In genomic region chr5:139364260-139364910, GRCm38 (mm10) we compare ENCODE assay signal across 8 mouse cellular contexts. TPM values are rescaled to one million over a fixed set of nuclear protein-coding genes. Genes with fewer than 3 reads are reported as not detected.
DNase-seq lines count a peak whose midpoint lies in the region; ATAC-seq lines count a peak whose summit lies in the region.

No protein-coding gene starts in this region.

- DNase-seq in CD4-positive helper T cell, adult 2 months (ENCODE audit: low read depth, low spot score) = peak; percentile 78
- peak; percentile 72 for DNase-seq in c-Kit-negative CD71-positive TER-119-positive erythroid progenitor cells, embryonic 14.5 days (ENCODE audit: low read depth, low spot score)
- DNase-seq in forebrain, embryonic 11.5 days (ENCODE audit: low spot score) = peak; percentile 92
- DNase-seq in kidney, postnatal 36 days = peak; percentile 91 to 97
- peak; percentile 84 for DNase-seq in neural tube, embryonic 11.5 days (ENCODE audit: low spot score)

- H3K4me2 ChIP-seq in forebrain, embryonic 11.5 days (ENCODE audit: low read depth, low read length, severe bottlenecking) = no peak overlapping the region
- H3K4me2 ChIP-seq in heart, embryonic 16.5 days (ENCODE audit: low read depth, low read length) = no peak overlapping the region
- H3K4me2 ChIP-seq in liver, embryonic 15.5 days = peak overlapping the region; percentile 43
- no peak overlapping the region for H3K4me2 ChIP-seq in neural tube, embryonic 11.5 days (ENCODE audit: low read depth)
- H3K4me2 ChIP-seq in stomach, embryonic 16.5 days (ENCODE audit: low read depth, low read length) = no peak overlapping the region; the same call in 1 of the 2 replicates

- no peaks in the 10 kb centered on the region for H3K9me3 ChIP-seq in forebrain, embryonic 11.5 days (ENCODE audit: control insufficient read depth, low read length)
- no peaks in the 10 kb centered on the region for H3K9me3 ChIP-seq in heart, embryonic 16.5 days (replicated peaks; ENCODE audit: control insufficient read depth, low read length)
- H3K9me3 ChIP-seq in liver, embryonic 15.5 days (replicated peaks) = no peaks in the 10 kb centered on the region
- H3K9me3 ChIP-seq in neural tube, embryonic 11.5 days (ENCODE audit: control insufficient read depth, low read length) = no peaks in the 10 kb centered on the region
- no peaks in the 10 kb centered on the region for H3K9me3 ChIP-seq in stomach, embryonic 16.5 days (replicated peaks; ENCODE audit: control insufficient read depth, low read length)

- H3K27me3 ChIP-seq in forebrain, embryonic 11.5 days (ENCODE audit: control insufficient read depth, insufficient read depth, low read length) = no peaks in the 10 kb centered on the region
- no peaks in the 10 kb centered on the region for H3K27me3 ChIP-seq in heart, embryonic 16.5 days (ENCODE audit: control insufficient read depth, insufficient read depth, low read length)
- no peaks in the 10 kb centered on the region for H3K27me3 ChIP-seq in liver, embryonic 15.5 days
- H3K27me3 ChIP-seq in neural tube, embryonic 11.5 days (ENCODE audit: control insufficient read depth, insufficient read depth, low read length) = no peaks in the 10 kb centered on the region
- H3K27me3 ChIP-seq in stomach, embryonic 16.5 days (ENCODE audit: control insufficient read depth, insufficient read depth, low read length) = no peaks in the 10 kb centered on the region

- peak overlapping the region; percentile 23; the same call in 1 of the 2 replicates for H3K9ac ChIP-seq in forebrain, embryonic 11.5 days (ENCODE audit: low read length)
- peak overlapping the region; percentile 30 for H3K9ac ChIP-seq in heart, embryonic 16.5 days (ENCODE audit: low read length)
- 0 out of 2 replicates have a peak overlapping the region, but pooled peaks have one; percentile 7 for H3K9ac ChIP-seq in liver, embryonic 15.5 days
- H3K9ac ChIP-seq in neural tube, embryonic 11.5 days (ENCODE audit: low read length) = peak overlapping the region; percentile 24
- H3K9ac ChIP-seq in stomach, embryonic 16.5 days (ENCODE audit: low read length) = peak overlapping the region; percentile 60

- no peak overlapping the region for H3K4me3 ChIP-seq in forebrain, embryonic 11.5 days (ENCODE audit: low read depth, low read length)
- H3K4me3 ChIP-seq in heart, embryonic 16.5 days (ENCODE audit: low read length) = no peak overlapping the region
- H3K4me3 ChIP-seq in liver, embryonic 15.5 days (replicated peaks) = no peak overlapping the region
- no peak overlapping the region for H3K4me3 ChIP-seq in neural tube, embryonic 11.5 days (ENCODE audit: low read depth, low read length)
- no peak overlapping the region for H3K4me3 ChIP-seq in stomach, embryonic 16.5 days (replicated peaks; ENCODE audit: low read length)

- no peak overlapping the region for H3K27ac ChIP-seq in forebrain, embryonic 11.5 days (ENCODE audit: low read depth, low read length)
- H3K27ac ChIP-seq in heart, embryonic 16.5 days (ENCODE audit: low read length) = peak overlapping the region; percentile 36
- H3K27ac ChIP-seq in liver, embryonic 15.5 days (replicated peaks) = peak overlapping the region; percentile 82
- 0 out of 2 replicates have a peak overlapping the region, but pooled peaks have one; percentile 20 for H3K27ac ChIP-seq in neural tube, embryonic 11.5 days (ENCODE audit: low read depth, low read length)
- H3K27ac ChIP-seq in stomach, embryonic 16.5 days (ENCODE audit: low read length) = peak overlapping the region; percentile 40; the same call in 1 of the 2 replicates

- H3K36me3 ChIP-seq in forebrain, embryonic 11.5 days (ENCODE audit: control insufficient read depth, insufficient read depth, low read length) = no peaks in the 10 kb centered on the region
- no peaks in the 10 kb centered on the region for H3K36me3 ChIP-seq in heart, embryonic 16.5 days (ENCODE audit: control insufficient read depth, insufficient read depth)
- H3K36me3 ChIP-seq in liver, embryonic 15.5 days (replicated peaks) = no peaks in the 10 kb centered on the region
- no peaks in the 10 kb centered on the region; the same call in 1 of the 2 replicates for H3K36me3 ChIP-seq in neural tube, embryonic 11.5 days (ENCODE audit: control insufficient read depth, insufficient read depth, low read length)
- no peaks in the 10 kb centered on the region for H3K36me3 ChIP-seq in stomach, embryonic 16.5 days (ENCODE audit: control insufficient read depth, insufficient read depth, low read length)

- WGBS in forebrain, embryonic 11.5 days = 37% methylated on average over 12 of the region's 12 CpGs
- WGBS in heart, embryonic 16.5 days = 28% methylated on average over 12 of the region's 12 CpGs
- 20% methylated on average over 12 of the region's 12 CpGs for WGBS in liver, embryonic 15.5 days (ENCODE audit: insufficient replicate concordance)
- WGBS in neural tube, embryonic 11.5 days = 45% methylated on average over 12 of the region's 12 CpGs
- 25% methylated on average over 12 of the region's 12 CpGs for WGBS in stomach, embryonic 16.5 days

- peaks cover 3% of the 10 kb centered on the region; the same call in 1 of the 2 replicates for H3K4me1 ChIP-seq in forebrain, embryonic 11.5 days (replicated peaks; ENCODE audit: control insufficient read depth, insufficient read depth, low read length)
- peaks cover 11% of the 10 kb centered on the region for H3K4me1 ChIP-seq in heart, embryonic 16.5 days (ENCODE audit: control insufficient read depth, insufficient read depth, low read length)
- peaks cover 55% of the 10 kb centered on the region for H3K4me1 ChIP-seq in liver, embryonic 15.5 days (replicated peaks)
- H3K4me1 ChIP-seq in neural tube, embryonic 11.5 days (ENCODE audit: control insufficient read depth, insufficient read depth, low read length) = peaks cover 3% of the 10 kb centered on the region; the same call in 1 of the 2 replicates
- H3K4me1 ChIP-seq in stomach, embryonic 16.5 days (ENCODE audit: control insufficient read depth, insufficient read depth, low read length) = peaks cover 12% of the 10 kb centered on the region

- peak; percentile 52; the same call in 1 of the 2 replicates for ATAC-seq in forebrain, embryonic 11.5 days (replicated peaks; ENCODE audit: low FRiP score)
- peak; percentile 47 for ATAC-seq in heart, embryonic 16.5 days (replicated peaks; ENCODE audit: extremely low read depth, insufficient read depth, low FRiP score)
- peak; percentile 49 for ATAC-seq in liver, embryonic 15.5 days (ENCODE audit: insufficient read depth)
- ATAC-seq in neural tube, embryonic 11.5 days (ENCODE audit: insufficient read depth, low FRiP score, low TSS enrichment) = no peak
- peak; percentile 69 for ATAC-seq in stomach, embryonic 16.5 days (ENCODE audit: insufficient read depth, low FRiP score)

RNA-seq across cellular contexts. Expression of gene Cyp2w1, which starts 12.0 kb away (rescaled TPM):
- not detected in 2 replicates for polyA plus RNA-seq in forebrain, embryonic 11.5 days (2014; fragmentation: Nextera tagmentation; extraction: Ambion mirVana)
- polyA plus RNA-seq in heart, embryonic 16.5 days (2015; fragmentation: Nextera tagmentation; extraction: Ambion mirVana) = not detected in 2 replicates
- not detected in 2 replicates for polyA plus RNA-seq in liver, embryonic 15.5 days (2015; fragmentation: Nextera tagmentation; extraction: Ambion mirVana)
- not detected in 2 replicates for polyA plus RNA-seq in neural tube, embryonic 11.5 days (2014; fragmentation: Nextera tagmentation; extraction: Ambion mirVana)
- 11.4 and 11.5 TPM in 2 replicates for polyA plus RNA-seq in stomach, embryonic 16.5 days (2015; fragmentation: Nextera tagmentation; extraction: Ambion mirVana)

RNA-seq across cellular contexts. Expression of gene Gpr146, which starts 13.1 kb away (rescaled TPM):
- polyA plus RNA-seq in forebrain, embryonic 11.5 days (2014; fragmentation: Nextera tagmentation; extraction: Ambion mirVana) = 1.8 and 1.9 TPM in 2 replicates
- polyA plus RNA-seq in heart, embryonic 16.5 days (2015; fragmentation: Nextera tagmentation; extraction: Ambion mirVana) = 17.1 and 17.2 TPM in 2 replicates
- 25.0 and 26.4 TPM in 2 replicates for polyA plus RNA-seq in liver, embryonic 15.5 days (2015; fragmentation: Nextera tagmentation; extraction: Ambion mirVana)
- polyA plus RNA-seq in neural tube, embryonic 11.5 days (2014; fragmentation: Nextera tagmentation; extraction: Ambion mirVana) = 2.4 TPM in 2 replicates
- 3.1 and 4.2 TPM in 2 replicates for polyA plus RNA-seq in stomach, embryonic 16.5 days (2015; fragmentation: Nextera tagmentation; extraction: Ambion mirVana)

RNA-seq across cellular contexts. Expression of gene Cox19, which starts 13.2 kb away (rescaled TPM):
- 103 and 130 TPM in 2 replicates for polyA plus RNA-seq in forebrain, embryonic 11.5 days (2014; fragmentation: Nextera tagmentation; extraction: Ambion mirVana)
- polyA plus RNA-seq in heart, embryonic 16.5 days (2015; fragmentation: Nextera tagmentation; extraction: Ambion mirVana) = 75.7 and 75.8 TPM in 2 replicates
- polyA plus RNA-seq in liver, embryonic 15.5 days (2015; fragmentation: Nextera tagmentation; extraction: Ambion mirVana) = 44.3 and 49.3 TPM in 2 replicates
- polyA plus RNA-seq in neural tube, embryonic 11.5 days (2014; fragmentation: Nextera tagmentation; extraction: Ambion mirVana) = 141 and 142 TPM in 2 replicates
- polyA plus RNA-seq in stomach, embryonic 16.5 days (2015; fragmentation: Nextera tagmentation; extraction: Ambion mirVana) = 107 and 114 TPM in 2 replicates

RNA-seq across cellular contexts. Expression of gene Adap1, which starts 39.0 kb away (rescaled TPM):
- 1.9 and 2.0 TPM in 2 replicates for polyA plus RNA-seq in forebrain, embryonic 11.5 days (2014; fragmentation: Nextera tagmentation; extraction: Ambion mirVana)
- polyA plus RNA-seq in heart, embryonic 16.5 days (2015; fragmentation: Nextera tagmentation; extraction: Ambion mirVana) = 0.59 and 1.6 TPM in 2 replicates
- polyA plus RNA-seq in liver, embryonic 15.5 days (2015; fragmentation: Nextera tagmentation; extraction: Ambion mirVana) = 4.3 and 5.2 TPM in 2 replicates
- 7.7 and 8.4 TPM in 2 replicates for polyA plus RNA-seq in neural tube, embryonic 11.5 days (2014; fragmentation: Nextera tagmentation; extraction: Ambion mirVana)
- 2.4 and 2.6 TPM in 2 replicates for polyA plus RNA-seq in stomach, embryonic 16.5 days (2015; fragmentation: Nextera tagmentation; extraction: Ambion mirVana)

RNA-seq across cellular contexts. Expression of gene C130050O18Rik, which starts 40.7 kb away (rescaled TPM):
- 0.17 and 0.23 TPM in 2 replicates for polyA plus RNA-seq in forebrain, embryonic 11.5 days (2014; fragmentation: Nextera tagmentation; extraction: Ambion mirVana)
- 0.43 and 0.66 TPM in 2 replicates for polyA plus RNA-seq in heart, embryonic 16.5 days (2015; fragmentation: Nextera tagmentation; extraction: Ambion mirVana)
- polyA plus RNA-seq in liver, embryonic 15.5 days (2015; fragmentation: Nextera tagmentation; extraction: Ambion mirVana) = 1.9 and 2.4 TPM in 2 replicates
- 0.18 and 0.36 TPM in 2 replicates for polyA plus RNA-seq in neural tube, embryonic 11.5 days (2014; fragmentation: Nextera tagmentation; extraction: Ambion mirVana)
- polyA plus RNA-seq in stomach, embryonic 16.5 days (2015; fragmentation: Nextera tagmentation; extraction: Ambion mirVana) = 0.80 and 1.2 TPM in 2 replicates

Comparison
In these comparisons a context has a peak if more than half of its experiments do, and no peak if none do; other contexts are left out.
1. H3K9ac ChIP-seq: peak in every context shown above with its lines; median percentile 60 in stomach, embryonic 16.5 days; 30 in heart, embryonic 16.5 days; 24 in neural tube, embryonic 11.5 days; 23 in forebrain, embryonic 11.5 days; 7 in liver, embryonic 15.5 days.